Mouse (Mus musculus) bone marrow, adult 2 months (tissue): ENCODE data around the gene Lama2. TPM values are rescaled to one million over a fixed set of nuclear protein-coding genes. Genes with fewer than 3 reads are reported as not detected.

ENCODE experiments used
- H3K27ac ChIP-seq: fragments of 200-500 bp; 2 replicates; pipeline ENCODE4 v1.5.1; 2012; ENCODE audit warnings: low read depth, mild to moderate bottlenecking, control low read depth, inconsistent platforms, low read length; ENCODE audit not compliant: control insufficient read depth, poor library complexity, insufficient read depth
- H3K4me1 ChIP-seq: fragments of 200-500 bp; 2 replicates; pipeline ENCODE4 v1.6.1; 2011; ENCODE audit warnings: low read length; ENCODE audit not compliant: control insufficient read depth, insufficient read depth
- H3K4me3 ChIP-seq: fragments of 200-500 bp; replicated peaks from 2 replicates; pipeline ENCODE3; 2011; ENCODE audit warnings: mild to moderate bottlenecking, low read depth, low read length, control low read depth; ENCODE audit not compliant: control insufficient read depth
- CTCF ChIP-seq: fragments of 200-500 bp; IDR thresholded peaks from 2 replicates; pipeline ENCODE4 v1.5.1; 2011; ENCODE audit warnings: low read length, control low read depth; ENCODE audit not compliant: control insufficient read depth, insufficient read depth
- POLR2A ChIP-seq: fragments of 200-500 bp; IDR thresholded peaks from 2 replicates; pipeline ENCODE4 v1.6.1; 2011; ENCODE audit warnings: low read depth, mild to moderate bottlenecking, control low read depth, low read length, borderline replicate concordance; ENCODE audit not compliant: control insufficient read depth
- WGBS: fragments of 180-500 bp; shearing (Covaris S2); methylation state at CpG from one replicate; pipeline ENCODE4 v1.1.7; 2018; 5-methylcytosine and 5-hydroxymethylcytosine counted together
- polyA plus RNA-seq: library from polyadenylated mRNA; stranded (reverse); fragments of >200 nt; gene quantifications from 2 replicates; pipeline ENCODE4 v1.2.4, GENCODE M21; 2011; ENCODE audit warnings: low replicate concordance; ENCODE audit not compliant: missing spikeins, insufficient read depth, insufficient read length

Gene Lama2
- polyA plus RNA-seq = 0.62 TPM in 1 of 2 replicates, not detected in the other

DNA sequence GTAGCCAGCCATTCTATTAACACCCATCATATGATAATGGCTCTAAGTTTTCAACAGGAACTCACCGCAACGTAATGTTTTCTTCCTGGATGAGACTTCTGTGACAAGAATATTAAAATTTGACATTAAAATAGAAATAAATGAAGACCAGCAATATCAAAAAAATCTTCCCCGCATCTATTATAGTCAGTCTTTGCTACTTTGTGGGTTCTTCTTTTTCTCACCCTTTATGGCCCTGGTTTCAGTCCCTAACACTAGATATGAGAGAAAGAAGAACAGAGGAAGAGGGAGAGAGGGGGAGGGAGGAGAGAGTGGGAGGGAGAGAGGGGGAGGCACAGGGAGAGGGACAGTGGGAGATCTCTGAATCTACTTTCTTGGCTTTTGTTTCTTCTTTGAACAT is at the start of gene Lama2:
TSS of gene Lama2 (minus strand) at position 101 of the 400 bp plus-strand sequence.
- no peaks in the 10 kb centered on the region for H3K4me1 ChIP-seq
- H3K27ac ChIP-seq = no peak within 1 kb of the TSS
- H3K4me3 ChIP-seq = no peak within 1 kb of the TSS
- WGBS = 81% methylated on average over 3 of the region's 3 CpGs
- no peak for TF ChIP-seq CTCF
- no peak for TF ChIP-seq POLR2A

DNA sequence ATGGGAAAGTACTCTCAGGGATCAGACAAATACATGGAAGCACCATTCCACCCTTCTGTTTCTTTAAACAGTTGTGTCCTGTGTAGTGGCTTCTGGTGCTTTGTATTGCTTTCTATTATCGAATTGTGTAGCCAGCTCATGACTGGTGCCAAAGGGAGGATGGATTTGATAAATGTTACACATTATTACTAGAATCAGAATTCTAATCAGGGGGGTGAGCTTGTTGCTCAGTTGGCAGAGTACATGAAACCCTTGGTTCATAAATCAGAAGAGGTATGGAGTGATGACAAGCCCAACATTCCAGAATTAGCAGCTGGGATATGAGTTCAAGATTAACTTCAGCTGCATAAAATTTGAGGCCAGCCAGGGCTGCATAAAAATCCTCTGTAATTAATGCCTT is 44.8 kb upstream of the Lama2 start:
- no peak overlapping the region for H3K27ac ChIP-seq
- no peaks in the 10 kb centered on the region for H3K4me1 ChIP-seq
- H3K4me3 ChIP-seq = no peak overlapping the region
- no peak for TF ChIP-seq CTCF
- TF ChIP-seq POLR2A = no peak
- 75% methylated on average over 1 of the region's 1 CpGs for WGBS

GRCm38 (mm10) chr10:27663396-27663795 is 43.8 kb upstream of the Lama2 start:
- 42% methylated on average over 1 of the region's 1 CpGs for WGBS
- H3K4me1 ChIP-seq = no peaks in the 10 kb centered on the region
- no peak overlapping the region for H3K4me3 ChIP-seq
- no peak overlapping the region for H3K27ac ChIP-seq
- TF ChIP-seq CTCF (no peak), POLR2A (no peak)

GRCm38 (mm10) chr10:27654164-27654563 is 34.6 kb upstream of the Lama2 start:
- TF ChIP-seq CTCF (no peak), POLR2A (no peak)
- H3K4me3 ChIP-seq = no peak overlapping the region
- no peaks in the 10 kb centered on the region for H3K4me1 ChIP-seq
- no peak overlapping the region for H3K27ac ChIP-seq
- 81% methylated on average over 4 of the region's 4 CpGs for WGBS

- WGBS = 68% methylated on average over 8 of the region's 8 CpGs
- Histone ChIP-seq H3K4me3 (no peak overlapping the region), H3K27ac (no peak overlapping the region), H3K4me1 (no peaks in the 10 kb centered on the region)
- TF ChIP-seq POLR2A (no peak), CTCF (no peak)
These were observed 33.3 kb upstream of the Lama2 start for GRCm38 (mm10) chr10:27652694-27653335.

DNA sequence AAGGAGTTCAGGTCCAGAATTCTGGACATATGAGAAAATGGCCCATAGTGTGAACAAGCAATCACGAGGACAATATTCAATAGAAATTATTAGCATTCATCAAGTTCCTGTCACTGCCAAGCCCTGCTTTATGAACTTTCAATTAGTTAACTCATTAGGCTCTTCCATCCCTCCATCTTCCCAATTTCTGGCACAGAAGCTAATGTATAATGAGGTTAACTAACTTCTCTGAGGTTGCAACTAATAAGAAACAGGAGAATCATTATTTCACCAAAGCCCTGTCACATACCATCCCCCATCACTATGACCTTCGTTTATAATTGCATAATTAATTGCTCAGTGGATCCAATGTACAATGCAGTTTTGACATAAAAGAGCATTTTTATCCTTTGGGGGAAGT is 16.2 kb upstream of the Lama2 start:
- H3K27ac ChIP-seq = no peak overlapping the region
- TF ChIP-seq CTCF (no peak), POLR2A (no peak)
- no peak overlapping the region for H3K4me3 ChIP-seq
- no peaks in the 10 kb centered on the region for H3K4me1 ChIP-seq
- 65% methylated on average over 2 of the region's 2 CpGs for WGBS

- no peak overlapping the region for H3K4me3 ChIP-seq
- H3K4me1 ChIP-seq = no peaks in the 10 kb centered on the region
- H3K27ac ChIP-seq = no peak overlapping the region
- WGBS = 82% methylated on average over 4 of the region's 4 CpGs
- TF ChIP-seq POLR2A (no peak), CTCF (no peak)
These were observed 11.4 kb upstream of the Lama2 start for GRCm38 (mm10) chr10:27631002-27631401.

DNA sequence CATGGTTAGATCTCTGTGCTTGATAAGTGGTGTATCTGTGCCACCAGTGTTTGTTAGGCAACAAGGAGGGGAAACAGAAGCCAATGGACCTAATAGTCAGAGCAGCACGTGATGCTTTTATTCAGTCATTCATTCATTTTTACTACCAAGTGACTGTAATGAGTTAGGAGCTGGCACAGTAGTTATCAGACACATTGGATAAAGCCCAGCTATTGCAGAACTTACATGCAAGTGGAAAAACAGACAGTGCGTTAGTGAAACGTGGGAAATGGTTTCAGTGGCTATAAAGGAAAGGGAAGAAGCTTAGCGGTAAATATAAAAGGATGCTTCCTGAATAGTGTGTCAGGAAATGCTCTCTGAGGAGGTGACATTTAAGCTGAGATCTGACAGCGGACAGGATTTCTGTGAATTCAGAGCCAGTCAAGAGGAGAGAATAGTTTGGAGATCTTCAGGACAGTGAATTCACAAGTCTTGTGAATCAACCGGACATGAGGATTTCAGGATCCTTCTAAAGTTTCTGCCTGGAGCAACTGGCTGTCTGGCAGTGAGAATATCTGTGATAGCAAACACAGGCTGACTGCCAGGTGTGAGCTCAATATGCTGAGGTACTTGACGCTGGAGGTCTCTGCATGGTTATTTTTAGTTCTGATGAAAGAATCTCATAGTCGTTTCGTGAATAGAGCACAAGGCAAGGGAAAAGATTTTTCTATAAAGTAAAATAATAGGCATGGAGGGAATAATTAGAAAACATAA is 2.3 kb upstream of the Lama2 start:
- Histone ChIP-seq H3K4me1 (no peaks in the 10 kb centered on the region), H3K27ac (no peak overlapping the region), H3K4me3 (no peak overlapping the region)
- TF ChIP-seq POLR2A = no peak
- TF ChIP-seq CTCF = no peak
- 64% methylated on average over 9 of the region's 9 CpGs for WGBS
